Mouse (Mus musculus): ENCODE results near the gene Gapvd1.

The Gapvd1 gene

GRCm38 (mm10) chr2:34771368-34772226, 16.6 kb upstream of the Gapvd1 start, which contains the start of gene Hspa5:
Hspa5 (plus strand) TSS chr2:34771970.
- peak; percentile 99 for DNase-seq

DNA sequence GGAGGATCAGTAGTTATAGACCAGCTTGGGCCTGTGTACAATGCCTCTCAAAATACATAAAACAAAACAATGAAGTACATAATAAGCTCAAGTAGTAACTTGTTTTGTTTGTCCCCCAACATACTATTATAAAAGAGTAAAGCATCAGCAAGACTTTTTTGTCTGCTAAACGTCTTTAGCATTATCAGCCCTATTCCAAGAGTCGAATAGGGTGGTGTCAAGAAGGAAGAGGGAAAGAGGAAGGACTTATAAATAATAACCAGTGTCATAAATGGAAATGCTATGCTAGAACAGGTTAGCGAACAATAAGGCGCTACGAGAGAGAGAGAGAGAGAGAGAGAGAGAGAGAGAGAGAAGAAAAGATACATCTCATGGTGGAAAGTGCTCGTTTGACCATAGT, 15.9 kb upstream of the Gapvd1 start:
- DNase-seq: no peak

DNA sequence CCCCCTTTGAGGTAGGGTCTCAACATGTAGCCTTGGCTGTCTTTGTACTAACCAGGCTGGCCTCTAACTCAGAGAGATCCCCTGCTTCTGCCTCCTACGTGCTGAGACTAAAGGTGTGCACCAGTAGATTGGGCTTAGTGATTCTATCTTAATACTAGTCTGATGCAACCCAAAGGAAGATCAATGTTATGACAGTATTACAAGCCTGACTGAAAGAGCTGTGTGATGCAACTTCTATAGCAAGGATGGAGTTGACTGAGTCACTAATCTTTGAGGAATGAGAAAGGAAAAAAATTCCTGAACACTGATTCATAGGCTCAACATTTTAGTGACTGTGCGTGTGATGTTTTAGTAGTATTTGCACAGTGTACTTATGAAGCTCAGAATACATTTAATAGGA, 15.0 kb upstream of the Gapvd1 start:
- DNase-seq: no peak

- no peak for DNase-seq
Observed at GRCm38 (mm10) chr2:34764801-34765200, 9.8 kb upstream of the Gapvd1 start.

- DNase-seq: no peak
Observed at GRCm38 (mm10) chr2:34762872-34763271, 7.8 kb upstream of the Gapvd1 start.

DNA sequence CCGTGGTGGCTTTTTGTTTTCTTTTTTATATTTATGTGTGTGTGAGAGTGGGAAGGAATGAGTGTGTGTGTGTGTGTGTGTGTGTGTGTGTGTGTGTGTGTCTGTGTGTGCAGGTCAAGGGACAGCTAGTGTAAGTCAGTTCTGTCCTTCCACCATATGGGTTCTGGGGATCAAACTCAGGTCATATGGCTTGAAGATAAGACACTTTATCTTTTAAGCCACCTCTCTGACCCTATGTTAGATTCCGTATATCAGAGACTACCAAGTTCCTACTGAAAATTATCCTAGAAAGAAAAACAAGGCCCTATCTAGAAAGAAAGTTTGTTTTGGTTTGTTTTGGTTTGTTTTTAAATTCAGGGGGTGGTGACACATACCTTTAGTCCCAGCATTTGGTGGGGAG, 7.1 kb upstream of the Gapvd1 start:
- no peak for DNase-seq

- peak; percentile 41 for DNase-seq
Observed at GRCm38 (mm10) chr2:34761272-34761671, 6.2 kb upstream of the Gapvd1 start.

DNA sequence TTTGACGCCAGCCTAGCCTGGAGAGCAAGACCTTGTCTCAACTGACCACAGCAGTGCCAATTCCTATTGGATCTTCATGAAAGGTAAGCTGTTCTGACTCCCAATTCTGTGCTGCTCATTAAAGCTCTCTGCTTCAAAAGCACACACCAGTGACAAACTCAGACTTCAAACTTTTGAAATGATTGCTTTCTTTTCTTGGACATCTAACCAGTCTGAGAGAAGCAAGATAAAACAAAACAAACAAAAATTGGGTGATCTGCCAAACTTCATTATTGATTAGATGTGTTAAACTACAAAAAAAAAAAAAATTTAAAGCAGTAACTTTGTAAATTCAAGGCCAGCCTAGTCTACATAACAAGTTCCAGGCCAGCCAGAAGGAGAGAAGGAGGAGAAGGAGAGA, 2.3 kb upstream of the Gapvd1 start:
- no peak for DNase-seq

- peak; percentile 94 for DNase-seq
Observed at GRCm38 (mm10) chr2:34753811-34754550, 1.1 kb downstream of the Gapvd1 start.

GRCm38 (mm10) chr2:34750245-34750644, 4.8 kb downstream of the Gapvd1 start:
- no peak for DNase-seq

- no peak for DNase-seq
Observed at GRCm38 (mm10) chr2:34748479-34748878, 6.6 kb downstream of the Gapvd1 start.

- no peak for DNase-seq
Observed at GRCm38 (mm10) chr2:34745673-34746072, 9.4 kb downstream of the Gapvd1 start.

- no peak for DNase-seq
Observed at GRCm38 (mm10) chr2:34744476-34744875, 10.6 kb downstream of the Gapvd1 start.

GRCm38 (mm10) chr2:34742675-34743074, 12.4 kb downstream of the Gapvd1 start:
- DNase-seq: no peak

GRCm38 (mm10) chr2:34741390-34742159, 13.5 kb downstream of the Gapvd1 start:
- peak; percentile 58 for DNase-seq

- DNase-seq: no peak
Observed at GRCm38 (mm10) chr2:34739684-34740391, 15.2 kb downstream of the Gapvd1 start.

DNA sequence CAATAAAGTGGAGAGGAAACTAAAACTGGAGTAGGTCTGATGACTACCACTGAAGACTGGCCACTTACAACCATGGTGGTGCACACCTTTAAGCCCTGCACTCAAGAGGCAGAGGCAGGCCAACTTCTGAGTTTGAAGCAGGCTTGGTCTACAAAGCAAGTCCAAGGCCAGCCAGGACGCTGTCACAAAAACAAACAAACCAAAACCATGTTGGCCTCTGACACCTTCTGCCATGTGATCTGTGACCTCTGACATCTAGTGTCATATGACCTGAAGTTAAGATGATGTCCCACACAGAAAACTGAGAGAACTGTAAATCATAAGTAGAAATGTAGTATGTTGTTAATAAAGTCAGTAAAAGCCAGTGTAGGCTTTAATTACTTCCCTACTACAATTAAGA, 17.1 kb downstream of the Gapvd1 start:
- DNase-seq: no peak

- no peak for DNase-seq
Observed at GRCm38 (mm10) chr2:34736626-34737025, 18.4 kb downstream of the Gapvd1 start.

- no peak for DNase-seq
Observed at GRCm38 (mm10) chr2:34727045-34727728, 27.8 kb downstream of the Gapvd1 start.

- DNase-seq: no peak
Observed at GRCm38 (mm10) chr2:34725269-34725668, 29.8 kb downstream of the Gapvd1 start.

- no peak for DNase-seq
Observed at GRCm38 (mm10) chr2:34718196-34718595, 36.8 kb downstream of the Gapvd1 start.

DNA sequence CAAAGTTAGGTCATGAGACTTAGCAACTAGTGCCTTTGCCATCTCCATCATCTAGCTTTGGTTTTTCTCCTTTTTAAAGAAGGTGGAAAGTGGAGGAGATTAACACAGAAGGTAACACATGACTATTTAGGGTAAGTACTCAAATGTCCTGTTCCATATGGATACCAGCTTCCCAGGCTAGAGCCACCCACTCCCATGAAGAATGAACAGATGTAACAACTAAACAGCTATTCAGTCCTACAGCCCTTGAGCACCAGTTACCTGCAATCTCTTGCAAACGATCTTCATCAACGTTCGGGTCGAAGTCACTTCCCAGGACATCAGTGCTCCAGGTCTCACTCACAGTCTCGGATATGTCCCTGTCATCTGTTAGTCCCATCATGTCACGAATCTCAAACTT, 43.1 kb downstream of the Gapvd1 start:
- no peak for DNase-seq
